Mouse (Mus musculus) liver, embryonic 11.5 days (tissue): ENCODE measurements around the gene Gm20820. TPM values are rescaled to one million over a fixed set of nuclear protein-coding genes. Genes with fewer than 3 reads are reported as not detected.
"Not testable (repeated sequence)": the region's sequence is repeated elsewhere in the genome, so short reads cannot be mapped to it uniquely, and the experiment has no call there.

Experiments used
- ATAC-seq: fragments of 200-750 bp; cut with Nextera tagmentation; replicated peaks from 2 replicates; pipeline ENCODE4 v1.8.0; 2017; ENCODE audit warnings: moderate number of reproducible peaks, mild to moderate bottlenecking, moderate TSS enrichment, moderate library complexity; ENCODE audit not compliant: low FRiP score
- DNase-seq: peaks from one replicate; pipeline ENCODE4 v3.0.0-alpha.2; 2017; ENCODE audit warnings: low spot score
- H3K27ac ChIP-seq: fragments of 300-500 bp; sonication (generic); 2 replicates; pipeline ENCODE4 v1.5.1; 2014; ENCODE audit warnings: mild to moderate bottlenecking, low read depth, low read length, control low read depth
- H3K27me3 ChIP-seq: fragments of 300-500 bp; sonication (generic); replicated peaks from 2 replicates; pipeline ENCODE4 v1.6.1; 2014; ENCODE audit warnings: low read length, mixed read lengths; ENCODE audit not compliant: control insufficient read depth, insufficient read depth
- H3K36me3 ChIP-seq: fragments of 300-500 bp; sonication (generic); 2 replicates; pipeline ENCODE4 v1.6.1; 2014; ENCODE audit warnings: mild to moderate bottlenecking, low read length, moderate library complexity, mixed read lengths; ENCODE audit not compliant: control insufficient read depth, insufficient read depth
- H3K4me1 ChIP-seq: fragments of 300-500 bp; sonication (generic); replicated peaks from 2 replicates; pipeline ENCODE4 v1.6.1; 2014; ENCODE audit warnings: low read length, mixed read lengths; ENCODE audit not compliant: control insufficient read depth, insufficient read depth
- H3K4me2 ChIP-seq: fragments of 300-500 bp; sonication (generic); 2 replicates; pipeline ENCODE4 v1.6.1; 2014; ENCODE audit warnings: mild to moderate bottlenecking, control low read depth, moderate library complexity
- H3K4me3 ChIP-seq: fragments of 300-500 bp; sonication (generic); 2 replicates; pipeline ENCODE4 v1.5.1; 2014; ENCODE audit warnings: low read depth, low read length, control low read depth
- H3K9ac ChIP-seq: fragments of 300-500 bp; sonication (generic); 2 replicates; pipeline ENCODE4 v1.6.1; 2014; ENCODE audit warnings: low read depth, low read length, control low read depth
- H3K9me3 ChIP-seq: fragments of 300-500 bp; sonication (generic); 2 replicates; pipeline ENCODE4 v1.6.1; 2016; ENCODE audit warnings: low read length, inconsistent platforms, mixed read lengths; ENCODE audit not compliant: control insufficient read depth
- WGBS: fragments of 180-500 bp; shearing (Covaris S2); extraction: QIAGEN DNeasy Blood & Tissue Kit; methylation state at CpG from one replicate; pipeline ENCODE4 v1.1.7; 2014; 5-methylcytosine and 5-hydroxymethylcytosine counted together
- polyA plus RNA-seq: library from polyadenylated mRNA; unstranded; fragments of >200 nt; fragmentation: Nextera tagmentation; extraction: Ambion mirVana; gene quantifications from 2 replicates; pipeline ENCODE4 v1.2.1, GENCODE M21; 2014

Gene Gm20820
- polyA plus RNA-seq, result not detected in 2 replicates

GRCm38 (mm10) chrY:86061472-86061871 is at the start of gene Gm20820:
Gm20820 (plus strand) TSS chrY:86061772.
- WGBS, result no CpG with 5 or more reads among the region's 6 CpGs
- H3K9ac ChIP-seq, H3K4me3 ChIP-seq, H3K4me2 ChIP-seq, ATAC-seq, H3K9me3 ChIP-seq, H3K36me3 ChIP-seq, H3K4me1 ChIP-seq, H3K27ac ChIP-seq, H3K27me3 ChIP-seq, DNase-seq: not testable (repeated sequence)
